Mouse (Mus musculus): Measurements from ENCODE around the gene Cebpb. TPM values are rescaled to one million over a fixed set of nuclear protein-coding genes. Genes with fewer than 3 reads are reported as not detected.

Cebpb gene
- polyA plus RNA-seq, 1 experiment, result 386 TPM

DNA sequence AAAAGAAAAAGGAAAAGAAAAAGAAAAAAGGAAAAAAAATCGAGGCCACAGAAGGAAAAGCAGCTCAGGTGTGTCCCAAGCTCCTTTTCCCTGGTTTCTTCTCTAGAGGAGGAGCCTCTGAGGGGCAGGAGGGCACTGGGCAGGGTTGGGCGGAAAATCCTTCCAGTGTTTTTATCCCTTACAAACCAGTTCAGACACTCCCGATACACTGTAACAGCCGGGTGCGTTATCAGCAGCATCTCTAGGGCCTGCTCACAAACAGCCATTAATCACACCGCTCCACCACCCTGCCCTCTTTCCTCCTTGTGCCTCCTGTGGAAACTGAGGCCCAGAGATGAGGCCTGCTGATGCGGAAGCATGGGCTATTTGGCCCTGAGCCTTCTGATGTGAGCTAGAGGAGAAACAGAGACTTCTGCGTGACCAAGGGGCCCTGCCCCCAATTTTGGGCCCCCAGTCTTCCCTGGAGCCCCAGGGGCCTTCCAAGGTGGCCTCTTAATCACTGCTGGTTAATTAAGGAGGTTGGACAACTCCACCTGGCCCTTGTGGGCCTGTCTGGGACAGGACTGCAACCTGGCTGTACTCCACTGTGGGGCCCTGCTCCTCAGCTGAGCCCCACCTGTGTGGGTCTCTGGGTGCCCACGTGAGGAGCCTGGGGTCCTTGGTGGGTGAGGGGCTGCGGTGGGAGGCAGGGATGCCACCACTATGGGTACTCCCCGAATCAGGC is 32.6 kb downstream of the Cebpb start:
- no peaks in the 10 kb centered on the region for H3K27me3 ChIP-seq (ENCODE audit: control insufficient read depth, insufficient read depth, low read length)
- no peak overlapping the region for H3K4me3 ChIP-seq (ENCODE audit: low read depth, low read length)
- H3K4me1 ChIP-seq (ENCODE audit: control insufficient read depth, insufficient read depth, insufficient read length, low read length), result peaks cover 12% of the 10 kb centered on the region
- H3K27ac ChIP-seq (ENCODE audit: insufficient read depth, low read depth, low read length), result peak overlapping the region; percentile 19; the same call in 1 of the 2 replicates
- TF ChIP-seq POLR2A (IDR thresholded peaks at IDR 0.05; ENCODE audit: low read depth, low read length) (no peak), CTCF (IDR thresholded peaks at IDR 0.05; ENCODE audit: extremely low read depth, insufficient read length, insufficient replicate concordance, low read depth, low read length) (no peak)
- 35% methylated on average over 11 of the region's 11 CpGs for WGBS
- no peaks in the 10 kb centered on the region for H3K36me3 ChIP-seq (ENCODE audit: control insufficient read depth, insufficient read depth, low read length)

GRCm38 (mm10) chr2:167722538-167722937 is 33.8 kb downstream of the Cebpb start:
- no peak for TF ChIP-seq POLR2A (IDR thresholded peaks at IDR 0.05; ENCODE audit: low read depth, low read length)
- no peak for TF ChIP-seq CTCF (IDR thresholded peaks at IDR 0.05; ENCODE audit: extremely low read depth, insufficient read length, insufficient replicate concordance, low read depth, low read length)
- no peak overlapping the region for H3K27ac ChIP-seq (ENCODE audit: insufficient read depth, low read depth, low read length)

DNA sequence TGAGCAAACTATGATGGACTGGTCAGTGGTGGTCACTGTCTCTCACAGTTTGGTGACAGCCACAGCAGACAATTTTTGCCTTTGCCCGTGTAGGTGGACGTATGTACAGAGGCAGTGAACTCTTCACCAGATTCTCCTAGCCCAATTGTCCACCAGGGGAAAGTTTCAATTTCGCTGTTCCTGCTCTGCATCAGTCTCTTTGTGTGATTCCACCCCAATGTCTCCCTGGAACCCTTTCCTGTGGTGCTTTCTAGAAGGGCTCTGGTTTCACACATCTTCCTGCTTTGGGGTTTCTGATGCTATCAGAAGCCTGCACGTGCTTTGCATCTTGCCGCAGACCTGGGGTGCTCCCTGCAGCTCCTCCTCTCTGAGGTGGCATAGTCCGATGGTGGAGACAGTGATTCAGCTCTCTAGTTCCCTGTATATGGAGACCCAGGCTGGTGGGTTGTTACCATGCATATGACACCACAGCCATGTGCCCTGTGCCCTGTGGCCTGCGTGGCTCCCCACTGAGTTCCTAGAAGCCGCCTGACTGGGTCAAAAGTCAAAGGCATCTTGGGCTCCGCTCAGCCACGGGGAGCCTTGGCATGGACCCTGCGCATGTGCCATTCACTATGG is 35.0 kb downstream of the Cebpb start:
- whole genome bisulfite sequencing, result 74% methylated on average over 11 of the region's 11 CpGs
- Histone ChIP-seq H3K36me3 (ENCODE audit: control insufficient read depth, insufficient read depth, low read length) (no peaks in the 10 kb centered on the region), H3K4me3 (ENCODE audit: low read depth, low read length) (no peak overlapping the region), H3K27me3 (ENCODE audit: control insufficient read depth, insufficient read depth, low read length) (no peaks in the 10 kb centered on the region), H3K27ac (ENCODE audit: insufficient read depth, low read depth, low read length) (no peak overlapping the region), H3K4me1 (ENCODE audit: control insufficient read depth, insufficient read depth, insufficient read length, low read length) (peaks cover 18% of the 10 kb centered on the region)
- TF ChIP-seq CTCF (IDR thresholded peaks at IDR 0.05; ENCODE audit: extremely low read depth, insufficient read length, insufficient replicate concordance, low read depth, low read length) (no peak), POLR2A (IDR thresholded peaks at IDR 0.05; ENCODE audit: low read depth, low read length) (no peak)

More at GRCm38 (mm10) chr2:167722538-167722937, 33.8 kb downstream of the Cebpb start:
- no peaks in the 10 kb centered on the region for H3K36me3 ChIP-seq (ENCODE audit: control insufficient read depth, insufficient read depth, low read length)
- H3K4me3 ChIP-seq (ENCODE audit: low read depth, low read length), result no peak overlapping the region
- H3K27me3 ChIP-seq (ENCODE audit: control insufficient read depth, insufficient read depth, low read length), result no peaks in the 10 kb centered on the region
- H3K4me1 ChIP-seq (ENCODE audit: control insufficient read depth, insufficient read depth, insufficient read length, low read length), result peaks cover 18% of the 10 kb centered on the region
- WGBS, result 62% methylated on average over 6 of the region's 6 CpGs

- no peaks in the 10 kb centered on the region for H3K36me3 ChIP-seq (ENCODE audit: control insufficient read depth, insufficient read depth, low read length)
- H3K27ac ChIP-seq (ENCODE audit: insufficient read depth, low read depth, low read length), result no peak overlapping the region
- peaks cover 23% of the 10 kb centered on the region for H3K4me1 ChIP-seq (ENCODE audit: control insufficient read depth, insufficient read depth, insufficient read length, low read length)
Observed at GRCm38 (mm10) chr2:167725879-167726278, 37.2 kb downstream of the Cebpb start.

GRCm38 (mm10) chr2:167727161-167727560 is 38.4 kb downstream of the Cebpb start:
- 15% methylated on average over 13 of the region's 13 CpGs for whole genome bisulfite sequencing
- Histone ChIP-seq H3K4me1 (ENCODE audit: control insufficient read depth, insufficient read depth, insufficient read length, low read length) (peaks cover 17% of the 10 kb centered on the region), H3K27me3 (ENCODE audit: control insufficient read depth, insufficient read depth, low read length) (no peaks in the 10 kb centered on the region), H3K36me3 (ENCODE audit: control insufficient read depth, insufficient read depth, low read length) (no peaks in the 10 kb centered on the region), H3K27ac (ENCODE audit: insufficient read depth, low read depth, low read length) (no peak overlapping the region), H3K4me3 (ENCODE audit: low read depth, low read length) (no peak overlapping the region)
- TF ChIP-seq CTCF (IDR thresholded peaks at IDR 0.05; ENCODE audit: extremely low read depth, insufficient read length, insufficient replicate concordance, low read depth, low read length) (no peak), POLR2A (IDR thresholded peaks at IDR 0.05; ENCODE audit: low read depth, low read length) (no peak)

More at GRCm38 (mm10) chr2:167725879-167726278, 37.2 kb downstream of the Cebpb start:
- Histone ChIP-seq H3K27me3 (ENCODE audit: control insufficient read depth, insufficient read depth, low read length) (no peaks in the 10 kb centered on the region), H3K4me3 (ENCODE audit: low read depth, low read length) (no peak overlapping the region)
- TF ChIP-seq POLR2A (IDR thresholded peaks at IDR 0.05; ENCODE audit: low read depth, low read length), result no peak
- whole genome bisulfite sequencing, result 74% methylated on average over 10 of the region's 10 CpGs

DNA sequence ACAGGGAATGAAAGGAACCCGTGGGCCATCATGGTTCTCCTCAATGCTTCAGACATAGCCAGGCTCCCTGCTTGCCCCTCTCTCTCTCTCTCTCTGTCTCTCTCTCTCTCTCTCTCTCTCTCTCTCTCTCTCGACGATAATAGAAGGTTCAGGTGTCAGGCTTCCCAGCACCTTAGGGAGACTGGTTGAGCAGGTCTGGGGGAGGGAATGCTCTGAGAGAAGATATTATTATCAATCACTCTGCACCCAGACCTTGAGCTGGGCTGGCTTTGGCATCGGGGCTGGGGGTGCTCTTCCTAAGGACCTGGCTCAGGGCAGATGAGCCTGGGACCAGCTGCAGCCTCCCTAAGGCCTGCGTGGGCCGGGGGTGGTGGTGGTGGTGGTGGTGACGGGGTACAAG is 41.3 kb downstream of the Cebpb start:
- Histone ChIP-seq H3K4me1 (ENCODE audit: control insufficient read depth, insufficient read depth, insufficient read length, low read length) (peaks cover 15% of the 10 kb centered on the region), H3K4me3 (ENCODE audit: low read depth, low read length) (no peak overlapping the region), H3K36me3 (ENCODE audit: control insufficient read depth, insufficient read depth, low read length) (no peaks in the 10 kb centered on the region), H3K27me3 (ENCODE audit: control insufficient read depth, insufficient read depth, low read length) (no peaks in the 10 kb centered on the region), H3K27ac (ENCODE audit: insufficient read depth, low read depth, low read length) (no peak overlapping the region)
- WGBS, result 32% methylated on average over 7 of the region's 7 CpGs
- TF ChIP-seq POLR2A (IDR thresholded peaks at IDR 0.05; ENCODE audit: low read depth, low read length) (no peak), CTCF (IDR thresholded peaks at IDR 0.05; ENCODE audit: extremely low read depth, insufficient read length, insufficient replicate concordance, low read depth, low read length) (no peak)

DNA sequence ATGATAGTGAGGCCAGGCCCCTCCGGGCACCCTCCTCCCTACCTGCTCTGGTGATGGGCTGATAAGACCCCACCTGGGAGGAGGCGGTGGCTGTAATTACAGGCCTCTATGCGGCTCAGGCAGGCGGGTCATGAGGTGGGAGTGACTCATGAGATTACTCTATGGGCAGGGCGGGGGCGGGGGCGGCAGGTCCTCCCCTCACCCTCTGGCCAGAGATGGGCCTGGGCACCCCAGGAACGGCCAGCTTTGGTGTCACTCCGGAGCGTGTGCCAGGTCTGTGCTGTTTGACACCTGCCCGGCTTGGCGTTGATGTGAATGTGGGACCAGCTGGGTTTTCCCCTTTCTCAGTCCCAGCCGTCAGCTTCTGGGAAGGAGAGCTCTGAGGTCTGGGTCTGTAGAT is 42.4 kb downstream of the Cebpb start:
- H3K27me3 ChIP-seq (ENCODE audit: control insufficient read depth, insufficient read depth, low read length), result no peaks in the 10 kb centered on the region
- H3K4me3 ChIP-seq (ENCODE audit: low read depth, low read length), result no peak overlapping the region
- peaks cover 15% of the 10 kb centered on the region for H3K4me1 ChIP-seq (ENCODE audit: control insufficient read depth, insufficient read depth, insufficient read length, low read length)
- TF ChIP-seq POLR2A (IDR thresholded peaks at IDR 0.05; ENCODE audit: low read depth, low read length) (no peak), CTCF (IDR thresholded peaks at IDR 0.05; ENCODE audit: extremely low read depth, insufficient read length, insufficient replicate concordance, low read depth, low read length) (no peak)
- no peaks in the 10 kb centered on the region for H3K36me3 ChIP-seq (ENCODE audit: control insufficient read depth, insufficient read depth, low read length)
- H3K27ac ChIP-seq (ENCODE audit: insufficient read depth, low read depth, low read length), result no peak overlapping the region
- 23% methylated on average over 13 of the region's 13 CpGs for WGBS

All from small intestine, adult 2 months (tissue).